Mouse (Mus musculus): ENCODE measurements at regions not wholly inside any gene's neighbourhood (a gene's known extent, or its start where the extent isn't known, plus 50 kb on each side); places are given as distances from the start of the nearest gene placed in this dataset.

- WGBS = 17% methylated on average over 2 of the region's 2 CpGs
- peak; percentile 25; the same call in 1 of the 2 replicates for ATAC-seq (replicated peaks; ENCODE audit: low FRiP score, low read depth)
- no peak for TF ChIP-seq CTCF (IDR thresholded peaks at IDR 0.05; ENCODE audit: low read depth)
- no peak overlapping the region for H3K27ac ChIP-seq
- H3K9me3 ChIP-seq (replicated peaks; ENCODE audit: low read length) = no peaks in the 10 kb centered on the region
- H3K27me3 ChIP-seq (ENCODE audit: insufficient read depth, low read length) = no peaks in the 10 kb centered on the region
- no peak overlapping the region for H3K9ac ChIP-seq (ENCODE audit: low read depth, low read length)
- H3K36me3 ChIP-seq (ENCODE audit: insufficient read depth, low read length) = no peaks in the 10 kb centered on the region
- H3K4me1 ChIP-seq (replicated peaks; ENCODE audit: insufficient read depth, low read length) = no peaks in the 10 kb centered on the region
- no peak overlapping the region for H3K4me2 ChIP-seq (ENCODE audit: low read length)
- peak; percentile 21 for DNase-seq (ENCODE audit: low spot score)
- H3K4me3 ChIP-seq (replicated peaks; ENCODE audit: low read depth, low read length) = no peak overlapping the region
Observed at GRCm38 (mm10) chr13:84514981-84515510, 292.9 kb downstream of the Tmem161b start.
